ENCODE assay signal across 7 mouse cellular contexts in the genomic region with DNA sequence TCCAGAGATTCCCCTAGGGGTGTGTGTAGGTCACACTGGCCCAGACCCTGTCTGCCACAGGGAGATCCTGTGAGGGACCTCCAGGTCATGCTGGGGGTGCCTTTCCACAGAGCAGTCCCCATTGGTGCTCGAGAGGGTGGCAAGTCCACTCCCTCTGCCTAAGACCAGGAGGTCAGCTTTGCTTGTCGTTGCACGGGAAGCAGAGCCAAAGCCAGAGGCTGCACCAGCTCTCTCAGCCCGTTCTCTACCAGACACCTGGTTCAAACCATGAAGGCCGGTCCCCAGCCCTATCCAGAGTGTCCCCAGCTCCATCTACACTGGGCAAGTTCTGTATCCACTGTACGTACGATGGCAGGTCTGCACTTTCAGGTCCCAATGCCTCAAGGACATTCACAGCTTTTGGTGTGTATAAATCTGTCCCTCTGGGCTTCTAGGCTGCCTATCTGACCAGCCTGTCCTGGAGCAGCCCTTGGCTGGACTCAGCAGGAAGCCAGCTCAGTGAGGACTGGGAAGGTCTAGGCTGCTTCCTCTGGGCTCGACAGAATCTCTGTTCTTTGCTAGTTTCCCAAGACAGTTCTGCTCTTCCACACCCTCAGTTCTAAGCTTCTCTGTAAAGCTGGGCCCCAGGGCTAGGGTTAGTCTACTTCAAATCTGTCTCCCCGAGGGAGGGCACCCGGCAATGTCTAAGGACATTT. TPM values are rescaled to one million over a fixed set of nuclear protein-coding genes. Genes with fewer than 3 reads are reported as not detected.
A peak's percentile ranks its signal among the peaks of the same experiment; 100 is the strongest.
DNase-seq lines count a peak whose midpoint lies in the region; ATAC-seq and TF ChIP-seq lines count a peak whose summit lies in the region.

No protein-coding gene starts in this region.

- peak overlapping the region; percentile 9; the same call in 1 of the 2 replicates for H3K9ac ChIP-seq in lung, embryonic 14.5 days
- peak overlapping the region; percentile 9; the same call in 1 of the 2 replicates for H3K9ac ChIP-seq in forebrain, embryonic 12.5 days
- H3K9ac ChIP-seq in limb, embryonic 12.5 days (replicated peaks), result peak overlapping the region; percentile 31; the same call in 1 of the 2 replicates

- H3K9me3 ChIP-seq in lung, embryonic 14.5 days (ENCODE audit: low read depth, low read length), result no peaks in the 10 kb centered on the region
- no peaks in the 10 kb centered on the region for H3K9me3 ChIP-seq in forebrain, embryonic 12.5 days
- H3K9me3 ChIP-seq in limb, embryonic 12.5 days, result no peaks in the 10 kb centered on the region

- H3K4me3 ChIP-seq in lung, embryonic 14.5 days (ENCODE audit: low read depth, low read length), result no peak overlapping the region
- no peak overlapping the region for H3K4me3 ChIP-seq in lung, adult 2 months (replicated peaks; ENCODE audit: extremely low read depth, low read depth, low read length)
- H3K4me3 ChIP-seq in forebrain, embryonic 12.5 days (replicated peaks), result no peak overlapping the region
- peak overlapping the region; percentile 19; the same call in 1 of the 2 replicates for H3K4me3 ChIP-seq in limb, embryonic 12.5 days (replicated peaks)
- no peak overlapping the region for H3K4me3 ChIP-seq in olfactory bulb, adult 2 months (ENCODE audit: insufficient read depth, low read depth, low read length)

- H3K36me3 ChIP-seq in lung, embryonic 14.5 days (ENCODE audit: insufficient read depth), result peaks cover 67% of the 10 kb centered on the region
- peaks cover 46% of the 10 kb centered on the region for H3K36me3 ChIP-seq in forebrain, embryonic 12.5 days (replicated peaks)
- H3K36me3 ChIP-seq in limb, embryonic 12.5 days, result peaks cover 64% of the 10 kb centered on the region

- peak overlapping the region; percentile 56; the same call in 1 of the 2 replicates for H3K4me2 ChIP-seq in lung, embryonic 14.5 days
- H3K4me2 ChIP-seq in forebrain, embryonic 12.5 days, result 0 out of 2 replicates have a peak overlapping the region, but pooled peaks have one; percentile 5
- peak overlapping the region; percentile 54 for H3K4me2 ChIP-seq in limb, embryonic 12.5 days

- H3K27me3 ChIP-seq in lung, embryonic 14.5 days (ENCODE audit: insufficient read depth, low read length), result no peaks in the 10 kb centered on the region
- peaks cover 18% of the 10 kb centered on the region for H3K27me3 ChIP-seq in forebrain, embryonic 12.5 days
- peaks cover 4% of the 10 kb centered on the region; the same call in 1 of the 2 replicates for H3K27me3 ChIP-seq in limb, embryonic 12.5 days

- H3K4me1 ChIP-seq in lung, embryonic 14.5 days (ENCODE audit: insufficient read depth), result peaks cover 48% of the 10 kb centered on the region
- peaks cover 39% of the 10 kb centered on the region for H3K4me1 ChIP-seq in lung, adult 2 months (ENCODE audit: control insufficient read depth, insufficient read depth, low read length)
- peaks cover 74% of the 10 kb centered on the region for H3K4me1 ChIP-seq in forebrain, embryonic 12.5 days
- peaks cover 82% of the 10 kb centered on the region for H3K4me1 ChIP-seq in limb, embryonic 12.5 days (replicated peaks)
- H3K4me1 ChIP-seq in olfactory bulb, adult 2 months (ENCODE audit: control insufficient read depth, insufficient read depth, low read length), result peaks cover 43% of the 10 kb centered on the region

- no peak for ATAC-seq in lung, embryonic 14.5 days (ENCODE audit: insufficient read depth)
- no peak for ATAC-seq in forebrain, embryonic 12.5 days (ENCODE audit: low FRiP score)
- ATAC-seq in limb, embryonic 12.5 days (ENCODE audit: insufficient number of reproducible peaks, insufficient read depth, low FRiP score, low TSS enrichment, low read depth), result no peak

- WGBS in lung, embryonic 14.5 days, result 53% methylated on average over 10 of the region's 10 CpGs
- WGBS in lung, adult 2 months, result 46% methylated on average over 10 of the region's 10 CpGs
- 57% methylated on average over 10 of the region's 10 CpGs for WGBS in forebrain, embryonic 12.5 days
- 47% methylated on average over 10 of the region's 10 CpGs for WGBS in limb, embryonic 12.5 days
- 62% methylated on average over 10 of the region's 10 CpGs for WGBS in olfactory bulb, adult 2 months

- no peak for TF ChIP-seq CTCF in lung, embryonic 14.5 days (IDR thresholded peaks at IDR 0.05; ENCODE audit: low read depth)
- no peak for TF ChIP-seq CTCF in lung, adult 2 months (IDR thresholded peaks at IDR 0.05; ENCODE audit: insufficient read depth, low read length)
- no peak for TF ChIP-seq CTCF in olfactory bulb, adult 2 months (IDR thresholded peaks at IDR 0.05; ENCODE audit: insufficient read depth, low read depth, low read length)

- no peak for TF ChIP-seq POLR2A in lung, adult 2 months (IDR thresholded peaks at IDR 0.05; ENCODE audit: borderline replicate concordance, extremely low read depth, low read depth, low read length)
- no peak for TF ChIP-seq POLR2A in olfactory bulb, adult 2 months (IDR thresholded peaks at IDR 0.05; ENCODE audit: insufficient read depth, low read depth, low read length)

- H3K27ac ChIP-seq in lung, embryonic 14.5 days (ENCODE audit: low read depth), result peak overlapping the region; percentile 68
- H3K27ac ChIP-seq in forebrain, embryonic 12.5 days, result peak overlapping the region; percentile 79
- H3K27ac ChIP-seq in limb, embryonic 12.5 days, result peak overlapping the region; percentile 99
- peak overlapping the region; percentile 4; the same call in 1 of the 2 replicates for H3K27ac ChIP-seq in olfactory bulb, adult 2 months (ENCODE audit: insufficient read depth, low read depth, low read length)

- DNase-seq in lung, embryonic 14.5 days, result no peak
- DNase-seq in lung, adult 2 months, result no peak
- no peak for DNase-seq in cerebellum, postnatal 36 days
- no peak for DNase-seq in layer of hippocampus, adult 18-20 months (ENCODE audit: low spot score in 2 of 2)

RNA-seq across cellular contexts. Expression of gene G430095P16Rik, which starts 2.6 kb away (rescaled TPM):
- 2.7 and 2.8 TPM in 2 replicates for polyA plus RNA-seq in lung, embryonic 14.5 days (2014; fragmentation: Nextera tagmentation; extraction: Ambion mirVana)
- 2.0 and 2.8 TPM in 2 replicates for polyA plus RNA-seq in lung, adult 2 months (2012; rRNA removed)
- 2.2 and 3.5 TPM in 2 replicates for polyA plus RNA-seq in forebrain, embryonic 12.5 days (2016; fragmentation: Nextera tagmentation; extraction: Ambion mirVana)
- polyA plus RNA-seq in limb, embryonic 12.5 days (2016; fragmentation: Nextera tagmentation; extraction: Ambion mirVana), result 9.7 and 11.8 TPM in 2 replicates
- polyA plus RNA-seq in olfactory bulb, adult 2 months (2012; ENCODE audit: insufficient read depth, insufficient read length, low replicate concordance, missing spikeins), result not detected in 2 replicates
- total RNA-seq in layer of hippocampus, adult 18-20 months (2021), result not detected

RNA-seq across cellular contexts. Expression of gene Lyl1, which starts 24.1 kb away (rescaled TPM):
- polyA plus RNA-seq in lung, embryonic 14.5 days (2014; fragmentation: Nextera tagmentation; extraction: Ambion mirVana), result 12.0 and 12.5 TPM in 2 replicates
- 20.2 and 21.9 TPM in 2 replicates for polyA plus RNA-seq in lung, adult 2 months (2012; rRNA removed)
- polyA plus RNA-seq in forebrain, embryonic 12.5 days (2016; fragmentation: Nextera tagmentation; extraction: Ambion mirVana), result 3.1 and 3.9 TPM in 2 replicates
- polyA plus RNA-seq in limb, embryonic 12.5 days (2016; fragmentation: Nextera tagmentation; extraction: Ambion mirVana), result 3.7 and 4.7 TPM in 2 replicates
- not detected in 2 replicates for polyA plus RNA-seq in olfactory bulb, adult 2 months (2012; ENCODE audit: insufficient read depth, insufficient read length, low replicate concordance, missing spikeins)
- 1 to 10 TPM; 2.0 to 2.2 TPM for total RNA-seq in layer of hippocampus, adult 18-20 months (2021)

RNA-seq across cellular contexts. Expression of gene Nacc1, which starts 37.7 kb away (rescaled TPM):
- polyA plus RNA-seq in lung, embryonic 14.5 days (2014; fragmentation: Nextera tagmentation; extraction: Ambion mirVana), result 29.8 and 33.8 TPM in 2 replicates
- polyA plus RNA-seq in lung, adult 2 months (2012; rRNA removed), result 72.5 and 81.8 TPM in 2 replicates
- polyA plus RNA-seq in forebrain, embryonic 12.5 days (2016; fragmentation: Nextera tagmentation; extraction: Ambion mirVana), result 22.8 and 26.6 TPM in 2 replicates
- 16.9 and 21.4 TPM in 2 replicates for polyA plus RNA-seq in limb, embryonic 12.5 days (2016; fragmentation: Nextera tagmentation; extraction: Ambion mirVana)
- not detected in 2 replicates for polyA plus RNA-seq in olfactory bulb, adult 2 months (2012; ENCODE audit: insufficient read depth, insufficient read length, low replicate concordance, missing spikeins)
- total RNA-seq in layer of hippocampus, adult 18-20 months (2021), result 10 to 100 TPM; 94.8 to 95.5 TPM

RNA-seq across cellular contexts. Expression of gene Trmt1, which starts 39.3 kb away (rescaled TPM):
- polyA plus RNA-seq in lung, embryonic 14.5 days (2014; fragmentation: Nextera tagmentation; extraction: Ambion mirVana), result 66.1 and 68.6 TPM in 2 replicates
- 87.5 and 99.1 TPM in 2 replicates for polyA plus RNA-seq in lung, adult 2 months (2012; rRNA removed)
- 55.4 and 59.6 TPM in 2 replicates for polyA plus RNA-seq in forebrain, embryonic 12.5 days (2016; fragmentation: Nextera tagmentation; extraction: Ambion mirVana)
- polyA plus RNA-seq in limb, embryonic 12.5 days (2016; fragmentation: Nextera tagmentation; extraction: Ambion mirVana), result 63.4 and 66.9 TPM in 2 replicates
- polyA plus RNA-seq in olfactory bulb, adult 2 months (2012; ENCODE audit: insufficient read depth, insufficient read length, low replicate concordance, missing spikeins), result not detected in 2 replicates
- 100 to 1,000 TPM in 1 of 2 experiments, 10 to 100 TPM in 1; 96.9 to 108 TPM for total RNA-seq in layer of hippocampus, adult 18-20 months (2021)

Comparison
In these comparisons a context has a peak if more than half of its experiments do, and no peak if none do; other contexts are left out.
1. H3K27ac ChIP-seq: peak in every context shown above with its lines; median percentile 99 in limb, embryonic 12.5 days; 79 in forebrain, embryonic 12.5 days; 68 in lung, embryonic 14.5 days; 4 in olfactory bulb, adult 2 months.
2. H3K4me2 ChIP-seq: peak in every context shown above with its lines; median percentile 56 in lung, embryonic 14.5 days; 54 in limb, embryonic 12.5 days; 5 in forebrain, embryonic 12.5 days.